Mouse (Mus musculus) kidney, adult 2 months (tissue): ENCODE data around the gene Mrpl1. TPM values are rescaled to one million over a fixed set of nuclear protein-coding genes. Genes with fewer than 3 reads are reported as not detected.

Experiments used
- DNase-seq: peaks from one replicate; pipeline ENCODE4 v3.0.0; 2021
- H3K27ac ChIP-seq: fragments of 200-500 bp; 2 replicates; pipeline ENCODE4 v1.5.1; 2012; ENCODE audit warnings: low read depth, low read length, control low read depth, inconsistent platforms; ENCODE audit not compliant: insufficient read depth
- H3K27me3 ChIP-seq: fragments of 200-500 bp; replicated peaks from 2 replicates; pipeline ENCODE4 v1.6.1; 2012; ENCODE audit warnings: mild to moderate bottlenecking, moderate library complexity, low read length, inconsistent platforms; ENCODE audit not compliant: control insufficient read depth, insufficient read depth
- H3K36me3 ChIP-seq: fragments of 200-500 bp; 2 replicates; pipeline ENCODE4 v1.6.1; 2012; ENCODE audit warnings: mild to moderate bottlenecking, moderate library complexity, low read length, inconsistent platforms; ENCODE audit not compliant: control insufficient read depth, insufficient read depth
- H3K4me1 ChIP-seq: fragments of 200-500 bp; 2 replicates; pipeline ENCODE4 v1.6.1; 2011; ENCODE audit warnings: low read length; ENCODE audit not compliant: control insufficient read depth, insufficient read depth
- H3K4me3 ChIP-seq: fragments of 200-500 bp; 2 replicates; pipeline ENCODE4 v1.5.1; 2011; ENCODE audit warnings: mild to moderate bottlenecking, low read depth, low read length, control low read depth; ENCODE audit not compliant: insufficient read depth
- CTCF ChIP-seq: fragments of 200-500 bp; conservative IDR thresholded peaks from 2 replicates; pipeline ENCODE4 v1.5.1; 2011; ENCODE audit warnings: low read depth, mild to moderate bottlenecking, control low read depth, low read length, moderate library complexity, mixed read lengths; ENCODE audit not compliant: insufficient read depth, insufficient read length
- POLR2A ChIP-seq: fragments of 200-500 bp; IDR thresholded peaks from one replicate; pipeline ENCODE4 v1.6.1; 2011; ENCODE audit warnings: low read depth, low read length, control low read depth
- WGBS: fragments of 180-500 bp; shearing (Covaris S2); methylation state at CpG from one replicate; pipeline ENCODE4 v1.1.7; 2018; 5-methylcytosine and 5-hydroxymethylcytosine counted together
- polyA plus RNA-seq: library from polyadenylated mRNA; depleted of rRNA; stranded (reverse); fragments of >200 nt; gene quantifications from 2 replicates; pipeline ENCODE4 v1.2.3, GENCODE M21; 2012; rRNA removed

Gene Mrpl1
- 5.5 and 6.6 TPM in 2 replicates for polyA plus RNA-seq

GRCm38 (mm10) chr5:96209459-96209858 lies at the start of gene Mrpl1:
Mrpl1 (plus strand) TSS chr5:96209493.
- DNase-seq = no peak
- Histone ChIP-seq H3K4me1 (peaks cover 5% of the 10 kb centered on the region; the same call in 1 of the 2 replicates), H3K27ac (peak within 1 kb of the TSS; percentile 77), H3K27me3 (no peaks in the 10 kb centered on the region), H3K4me3 (peak within 1 kb of the TSS; percentile 72), H3K36me3 (no peaks in the 10 kb centered on the region)
- no peak for TF ChIP-seq CTCF
- TF ChIP-seq POLR2A = no peak
- WGBS = under 1% methylated on average over 17 of the region's 17 CpGs

GRCm38 (mm10) chr5:96160467-96161262 lies 48.6 kb upstream of the Mrpl1 start:
- under 1% methylated on average over 50 of the region's 50 CpGs for WGBS
- Histone ChIP-seq H3K36me3 (no peaks in the 10 kb centered on the region), H3K27me3 (no peaks in the 10 kb centered on the region), H3K27ac (peak overlapping the region; percentile 89), H3K4me1 (peaks cover 3% of the 10 kb centered on the region; the same call in 1 of the 2 replicates), H3K4me3 (peak overlapping the region; percentile 89)
- DNase-seq = peak; percentile 66
- no peak for TF ChIP-seq CTCF
- TF ChIP-seq POLR2A = no peak

GRCm38 (mm10) chr5:96161263-96161577 lies 48.1 kb upstream of the Mrpl1 start:
- Histone ChIP-seq H3K27me3 (no peaks in the 10 kb centered on the region), H3K27ac (peak overlapping the region; percentile 89), H3K4me3 (peak overlapping the region; percentile 89), H3K36me3 (no peaks in the 10 kb centered on the region), H3K4me1 (peaks cover 3% of the 10 kb centered on the region; the same call in 1 of the 2 replicates)
- WGBS = 2% methylated on average over 45 of the region's 45 CpGs
- TF ChIP-seq POLR2A = no peak
- no peak for TF ChIP-seq CTCF
- no peak for DNase-seq

- Histone ChIP-seq H3K4me1 (peaks cover 3% of the 10 kb centered on the region; the same call in 1 of the 2 replicates), H3K4me3 (peak overlapping the region; percentile 89), H3K27me3 (no peaks in the 10 kb centered on the region), H3K27ac (peak overlapping the region; percentile 93), H3K36me3 (no peaks in the 10 kb centered on the region)
- under 1% methylated on average over 92 of the region's 114 CpGs for WGBS
- TF ChIP-seq CTCF (no peak), POLR2A (no peak)
- DNase-seq = peak; percentile 55
Measured at GRCm38 (mm10) chr5:96161578-96162398, 47.5 kb upstream of the Mrpl1 start.

GRCm38 (mm10) chr5:96162399-96163331 lies 46.6 kb upstream of the Mrpl1 start:
- under 1% methylated on average over 56 of the region's 56 CpGs for WGBS
- peak; percentile 93 for DNase-seq
- Histone ChIP-seq H3K4me3 (peak overlapping the region; percentile 89), H3K36me3 (no peaks in the 10 kb centered on the region), H3K27me3 (no peaks in the 10 kb centered on the region), H3K4me1 (peaks cover 3% of the 10 kb centered on the region; the same call in 1 of the 2 replicates), H3K27ac (peak overlapping the region; percentile 93)
- no peak for TF ChIP-seq CTCF
- peak; percentile 62 for TF ChIP-seq POLR2A

- TF ChIP-seq CTCF (no peak), POLR2A (no peak)
- Histone ChIP-seq H3K4me3 (peak overlapping the region; percentile 89), H3K36me3 (no peaks in the 10 kb centered on the region), H3K4me1 (peaks cover 3% of the 10 kb centered on the region; the same call in 1 of the 2 replicates), H3K27ac (peak overlapping the region; percentile 57), H3K27me3 (no peaks in the 10 kb centered on the region)
- DNase-seq = no peak
- 5% methylated on average over 1 of the region's 1 CpGs for WGBS
Measured at GRCm38 (mm10) chr5:96163396-96164020, 45.8 kb upstream of the Mrpl1 start.
